Mouse (Mus musculus): Measurements from ENCODE around the gene Wdr76.

DNA sequence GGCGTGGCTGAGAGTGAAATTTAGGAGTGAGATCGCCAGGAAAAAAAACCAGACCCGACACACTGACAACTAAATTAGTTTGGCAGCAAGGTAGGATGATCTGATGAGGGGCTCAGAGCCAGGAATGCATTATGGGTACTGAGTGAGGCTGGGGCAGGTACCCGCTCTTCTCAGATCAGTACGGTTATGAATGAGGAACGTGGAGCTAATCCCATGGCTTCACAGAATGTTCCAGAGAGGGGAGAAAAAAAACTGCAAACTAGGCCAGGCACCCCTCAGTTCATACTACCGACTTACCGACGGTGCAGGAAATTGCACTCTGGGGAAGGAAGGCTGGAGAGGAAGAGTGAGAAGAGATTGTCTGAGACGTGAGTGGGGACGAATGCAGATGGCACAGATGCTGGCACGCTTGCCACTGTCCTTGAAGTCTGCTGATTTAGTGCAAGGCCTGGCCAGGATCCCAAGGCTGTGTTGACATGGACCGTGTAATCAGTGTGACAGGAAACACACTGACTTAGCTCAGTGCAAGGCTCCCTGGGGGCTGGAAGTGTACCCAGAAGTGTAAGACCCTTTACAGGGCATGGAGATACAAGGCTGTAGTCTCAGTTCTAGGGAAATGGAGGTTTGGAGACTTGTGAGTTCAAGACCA, 77.1 kb downstream of the Wdr76 start:
- no peak for TF ChIP-seq CTCF (IDR thresholded peaks at IDR 0.05; ENCODE audit: low read depth)
- TF ChIP-seq EP300 (optimal IDR thresholded peaks at IDR 0.05), result no peak

All from stomach, postnatal 0 days (tissue).